Mouse (Mus musculus) ES-E14 (cell line): Measurements from ENCODE around the gene Arid5b.

Experiments used
- HCFC1 ChIP-seq: IDR thresholded peaks from 2 replicates; pipeline ENCODE4 v1.6.1; 2012; ENCODE audit warnings: low read length, inconsistent platforms, borderline replicate concordance; ENCODE audit not compliant: insufficient read depth
- MAFK ChIP-seq: IDR thresholded peaks from 2 replicates; pipeline ENCODE4 v1.6.1; 2014; ENCODE audit warnings: mild to moderate bottlenecking, low read depth, low read length, inconsistent platforms; ENCODE audit not compliant: insufficient read depth
- ZNF384 ChIP-seq: IDR thresholded peaks from 2 replicates; pipeline ENCODE4 v1.6.1; 2012; ENCODE audit warnings: low read depth, low read length, inconsistent platforms

GRCm38 (mm10) chr10:68159759-68160158, 118.8 kb downstream of the Arid5b start:
- TF ChIP-seq ZNF384 (no peak), MAFK (no peak), HCFC1 (no peak)
